Mouse (Mus musculus) embryonic facial prominence, embryonic 12.5 days (tissue): ENCODE measurements around the gene Hoxc5. TPM values are rescaled to one million over a fixed set of nuclear protein-coding genes. Genes with fewer than 3 reads are reported as not detected.

Experiments used
- ATAC-seq: fragments of 200-750 bp; cut with Nextera tagmentation; 2 replicates; pipeline ENCODE4 v1.8.0; 2017; ENCODE audit not compliant: insufficient number of reproducible peaks, insufficient read depth, low FRiP score, low TSS enrichment
- H3K27ac ChIP-seq: fragments of 300-500 bp; sonication (generic); 2 replicates; pipeline ENCODE4 v1.5.1; 2016; ENCODE audit warnings: mild to moderate bottlenecking
- H3K27me3 ChIP-seq: fragments of 300-500 bp; sonication (generic); 2 replicates; pipeline ENCODE4 v1.6.1; 2016; ENCODE audit warnings: mild to moderate bottlenecking, moderate library complexity
- H3K36me3 ChIP-seq: fragments of 300-500 bp; sonication (generic); 2 replicates; pipeline ENCODE4 v1.6.1; 2016; ENCODE audit warnings: mild to moderate bottlenecking
- H3K4me1 ChIP-seq: fragments of 300-500 bp; sonication (generic); 2 replicates; pipeline ENCODE4 v1.6.1; 2016
- H3K4me2 ChIP-seq: fragments of 300-500 bp; sonication (generic); replicated peaks from 2 replicates; pipeline ENCODE4 v1.6.1; 2016; ENCODE audit warnings: mild to moderate bottlenecking, moderate library complexity
- H3K4me3 ChIP-seq: fragments of 300-500 bp; sonication (generic); 2 replicates; pipeline ENCODE4 v1.5.1; 2016; ENCODE audit warnings: mild to moderate bottlenecking
- H3K9ac ChIP-seq: fragments of 300-500 bp; sonication (generic); 2 replicates; pipeline ENCODE4 v1.6.1; 2016; ENCODE audit warnings: mild to moderate bottlenecking, moderate library complexity
- H3K9me3 ChIP-seq: fragments of 300-500 bp; sonication (generic); 2 replicates; pipeline ENCODE4 v1.6.1; 2016; ENCODE audit warnings: mild to moderate bottlenecking, moderate library complexity
- WGBS: fragments of 180-500 bp; shearing (Covaris S2); methylation state at CpG from one replicate; pipeline ENCODE4 v1.1.7; 2016; 5-methylcytosine and 5-hydroxymethylcytosine counted together
- microRNA counts: library from miRNA; unstranded; fragments of <30 nt; microRNA quantifications from one replicate; lab custom pipeline; 2017
- microRNA-seq: library from miRNA; unstranded; fragments of <30 nt; microRNA quantifications from one replicate; pipeline ENCODE4, GENCODE M21; 2017
- polyA plus RNA-seq: library from polyadenylated mRNA; unstranded; fragments of >200 nt; fragmentation: Nextera tagmentation; extraction: Ambion mirVana; gene quantifications from 2 replicates; pipeline ENCODE4 v1.2.1, GENCODE M21; 2016

The Hoxc5 gene
- polyA plus RNA-seq, 1 experiment from 2014 or later = 2.4 TPM

- Histone ChIP-seq H3K4me2 (no peak overlapping the region), H3K9ac (no peak overlapping the region), H3K27me3 (peaks cover 93% of the 10 kb centered on the region), H3K4me3 (no peak overlapping the region; the same call in 1 of the 2 replicates), H3K4me1 (no peaks in the 10 kb centered on the region), H3K27ac (no peak overlapping the region), H3K9me3 (no peaks in the 10 kb centered on the region), H3K36me3 (no peaks in the 10 kb centered on the region)
- no peak for ATAC-seq
- WGBS = 2% methylated on average over 30 of the region's 30 CpGs
These were observed 94.0 kb downstream of the Hoxc5 start for GRCm38 (mm10) chr15:103061131-103061825.

GRCm38 (mm10) chr15:103061988-103062387 lies 94.7 kb downstream of the Hoxc5 start:
- H3K4me2 ChIP-seq = no peak overlapping the region
- no peaks in the 10 kb centered on the region for H3K4me1 ChIP-seq
- H3K4me3 ChIP-seq = no peak overlapping the region
- no peaks in the 10 kb centered on the region for H3K9me3 ChIP-seq
- H3K9ac ChIP-seq = no peak overlapping the region
- no peak for ATAC-seq
- H3K36me3 ChIP-seq = no peaks in the 10 kb centered on the region
- H3K27ac ChIP-seq = no peak overlapping the region
- 3% methylated on average over 2 of the region's 2 CpGs for WGBS
- peaks cover 93% of the 10 kb centered on the region for H3K27me3 ChIP-seq

- no peaks in the 10 kb centered on the region for H3K9me3 ChIP-seq
- no peak overlapping the region for H3K9ac ChIP-seq
- H3K27ac ChIP-seq = no peak overlapping the region
- no peak overlapping the region for H3K4me2 ChIP-seq
- no peaks in the 10 kb centered on the region for H3K4me1 ChIP-seq
- H3K27me3 ChIP-seq = peaks cover 99% of the 10 kb centered on the region
- 39% methylated on average over 7 of the region's 7 CpGs for WGBS
- ATAC-seq = no peak
- no peaks in the 10 kb centered on the region for H3K36me3 ChIP-seq
- no peak overlapping the region for H3K4me3 ChIP-seq
These were observed 98.4 kb downstream of the Hoxc5 start for GRCm38 (mm10) chr15:103065642-103066041.

MicroRNAs encoded within 50 kb of the gene (microRNA counts, 519-probe panel; counts per million panel counts)
- microRNA mmu-miR-615-3p (lab: Ali Mortazavi, UCI) (460 counts per million, percentile 65 among the panel's probes with 10 or more counts), microRNA mmu-miR-615-5p (lab: Ali Mortazavi, UCI) (460 counts per million, percentile 65 among the panel's probes with 10 or more counts)

Small RNAs within 50 kb of the gene (microRNA-seq; reads per million reads assigned to microRNA genes)
- 4.5 reads per million, percentile 19 among the genes with 10 or more reads in this experiment for gene Mir196a-2
- 77.7 reads per million, percentile 49 among the genes with 10 or more reads in this experiment for gene Mir615

Other genes starting within 250 kb of the Hoxc5 start
- gene Calcoco1, start 245.3 kb upstream of the Hoxc5 start, polyA plus RNA-seq = 46.4 and 50.2 TPM in 2 replicates
- gene Hoxc13, start 46.3 kb upstream of the Hoxc5 start, polyA plus RNA-seq = 0.19 and 0.29 TPM in 2 replicates
- not detected in 2 replicates for gene Hoxc12, start 30.7 kb upstream of the Hoxc5 start, polyA plus RNA-seq
- gene Hoxc11, start 13.0 kb upstream of the Hoxc5 start, polyA plus RNA-seq = not detected in 2 replicates
- gene Hoxc10, start 647 bp upstream of the Hoxc5 start, polyA plus RNA-seq = not detected in 2 replicates
- not detected in 2 replicates for gene Hoxc9, start 9.0 kb downstream of the Hoxc5 start, polyA plus RNA-seq
- not detected in 2 replicates for gene Hoxc8, start 23.2 kb downstream of the Hoxc5 start, polyA plus RNA-seq
- gene Hoxc6, start 30.8 kb downstream of the Hoxc5 start, polyA plus RNA-seq = not detected in 2 replicates
- gene Hoxc4, start 51.5 kb downstream of the Hoxc5 start, polyA plus RNA-seq = 0.92 and 1.2 TPM in 2 replicates
- 16.6 and 18.8 TPM in 2 replicates for gene Smug1, start 199.6 kb downstream of the Hoxc5 start, polyA plus RNA-seq